10 mouse cellular contexts compared by ENCODE assay signal in the genomic region with DNA sequence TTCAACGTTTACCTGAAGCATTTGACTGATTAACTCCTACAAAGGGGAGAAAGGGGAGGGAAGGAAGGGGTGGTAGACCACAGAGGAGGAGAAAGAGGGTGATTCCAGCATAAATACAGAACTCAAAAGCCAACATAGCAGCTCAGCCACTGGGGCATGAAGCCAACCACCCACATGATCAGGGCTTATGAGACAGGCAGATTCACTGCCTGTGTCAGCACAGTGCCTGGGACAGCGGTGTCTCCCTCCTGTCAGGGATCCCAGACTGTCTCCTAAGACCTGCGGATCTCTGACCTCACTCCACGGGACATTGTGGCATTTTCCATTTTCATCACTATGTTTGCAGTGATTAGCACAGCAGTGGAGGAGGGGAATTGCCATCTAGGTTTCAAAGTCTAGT.
DNase-seq lines count a peak whose midpoint lies in the region; ATAC-seq lines count a peak whose summit lies in the region.
"Had no signal": no experiment of that assay in that cellular context is flagged by ENCODE, and none has a peak within 500 bp of the region (broad histone marks: within the 10 kb centered on the region; RNA-seq: fewer than 3 reads in every experiment).

No protein-coding gene starts in this region.

- H3K4me1 ChIP-seq in embryonic facial prominence, embryonic 13.5 days, result peaks cover 37% of the 10 kb centered on the region
- peaks cover 36% of the 10 kb centered on the region for H3K4me1 ChIP-seq in embryonic facial prominence, embryonic 10.5 days

- no peak overlapping the region for H3K4me2 ChIP-seq in embryonic facial prominence, embryonic 13.5 days
- H3K4me2 ChIP-seq: limb, embryonic 13.5 days had no signal

- H3K27ac ChIP-seq in embryonic facial prominence, embryonic 13.5 days, result peak overlapping the region; percentile 14; the same call in 1 of the 2 replicates
- H3K27ac ChIP-seq in embryonic facial prominence, embryonic 10.5 days (replicated peaks), result no peak overlapping the region; the same call in 1 of the 2 replicates
- H3K27ac ChIP-seq: limb, embryonic 13.5 days had no signal

- H3K36me3 ChIP-seq in embryonic facial prominence, embryonic 13.5 days, result peaks cover 16% of the 10 kb centered on the region; the same call in 1 of the 2 replicates
- peaks cover 27% of the 10 kb centered on the region; the same call in 1 of the 2 replicates for H3K36me3 ChIP-seq in embryonic facial prominence, embryonic 10.5 days (replicated peaks)
- H3K36me3 ChIP-seq: limb, embryonic 13.5 days had no signal

- no peak for DNase-seq in embryonic facial prominence, embryonic 10.5 days (ENCODE audit: low spot score)
- peak; percentile 38 for DNase-seq in left cerebral cortex, postnatal 4 days
- no peak for DNase-seq in left cerebral cortex, adult 11 months (ENCODE audit: low spot score)
- peak; percentile 17 for DNase-seq in heart, postnatal 4 days
- peak; percentile 51 for DNase-seq in lung, postnatal 10 days
- DNase-seq in urinary bladder, postnatal 10 days (ENCODE audit: low spot score), result no peak
- DNase-seq in left cerebral cortex, postnatal 36 days (ENCODE audit: low spot score in 2 of 2), result no peak
- DNase-seq: cerebellum, adult 8-10 months had no signal

- WGBS in embryonic facial prominence, embryonic 13.5 days, result 79% methylated on average over 4 of the region's 4 CpGs
- WGBS in embryonic facial prominence, embryonic 10.5 days, result 87% methylated on average over 4 of the region's 4 CpGs

- intact Hi-C loops in left cerebral cortex, postnatal 4 days (cut with DNase I), result no loop called here
- intact Hi-C loops in left cerebral cortex, postnatal 36 days (cut with DNase I), result no loop called here

- no peak for ATAC-seq in embryonic facial prominence, embryonic 13.5 days (ENCODE audit: insufficient number of reproducible peaks, insufficient read depth, low FRiP score, low TSS enrichment, low read depth)

- no peak overlapping the region for H3K4me3 ChIP-seq in embryonic facial prominence, embryonic 13.5 days
- H3K4me3 ChIP-seq in embryonic facial prominence, embryonic 10.5 days, result no peak overlapping the region
- H3K4me3 ChIP-seq: limb, embryonic 13.5 days had no signal

- H3K27me3 ChIP-seq in embryonic facial prominence, embryonic 13.5 days, result no peaks in the 10 kb centered on the region
- no peaks in the 10 kb centered on the region for H3K27me3 ChIP-seq in embryonic facial prominence, embryonic 10.5 days (replicated peaks; ENCODE audit: low read depth, poor library complexity, severe bottlenecking)
- H3K27me3 ChIP-seq: limb, embryonic 13.5 days had no signal

- H3K9me3 ChIP-seq in embryonic facial prominence, embryonic 13.5 days, result no peaks in the 10 kb centered on the region
- no peaks in the 10 kb centered on the region for H3K9me3 ChIP-seq in embryonic facial prominence, embryonic 10.5 days
- H3K9me3 ChIP-seq: limb, embryonic 13.5 days had no signal

- H3K9ac ChIP-seq in embryonic facial prominence, embryonic 13.5 days, result no peak overlapping the region
- H3K9ac ChIP-seq: limb, embryonic 13.5 days had no signal

Comparison
In these comparisons a context has a peak if more than half of its experiments do, and no peak if none do; other contexts are left out.
1. DNase-seq: peak in left cerebral cortex, postnatal 4 days (single experiment), heart, postnatal 4 days (single experiment) and lung, postnatal 10 days (single experiment); none in embryonic facial prominence, embryonic 10.5 days (single experiment), left cerebral cortex, adult 11 months (single experiment), urinary bladder, postnatal 10 days (single experiment) and left cerebral cortex, postnatal 36 days (0 of 2).